In the genomic region with DNA sequence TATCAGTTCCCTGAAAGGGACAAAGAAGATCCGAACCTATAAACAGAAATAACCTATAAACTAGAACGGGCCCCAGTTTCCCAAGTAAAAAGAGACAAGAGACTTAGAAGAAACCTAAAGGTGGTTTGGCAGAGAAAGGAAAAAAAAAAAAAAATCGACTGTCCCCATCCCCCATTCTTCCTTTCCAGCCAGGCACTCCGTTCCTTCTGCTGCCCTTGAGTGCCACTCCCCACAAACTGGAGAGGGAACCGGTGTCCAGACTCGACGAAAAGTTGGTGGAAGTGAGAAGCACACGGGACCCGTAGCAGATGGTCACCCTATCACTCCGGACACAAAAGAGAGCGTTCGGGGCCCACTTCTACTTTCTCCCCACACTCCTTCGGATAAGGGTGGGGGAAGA, we compare ENCODE assay signal across 8 mouse cellular contexts. TPM values are rescaled to one million over a fixed set of nuclear protein-coding genes. Genes with fewer than 3 reads are reported as not detected.
DNase-seq lines count a peak whose midpoint lies in the region; ATAC-seq and TF ChIP-seq lines count a peak whose summit lies in the region.

No protein-coding gene starts in this region.

- H3K79me2 ChIP-seq in CH12.LX (replicated peaks; ENCODE audit: control insufficient read depth, extremely low read depth, insufficient read depth, poor library complexity, severe bottlenecking): peaks cover 18% of the 10 kb centered on the region

- dilution Hi-C loops in CH12.LX (cut with MboI; ENCODE audit: extremely low pct_ligation_motif_present, extremely low pct_unique_long_range_greater_than_20kb, low sequenced_read_pairs): no loop called here

- no peaks in the 10 kb centered on the region for H3K27me3 ChIP-seq in cerebellum, adult 2 months (ENCODE audit: control insufficient read depth, insufficient read depth, low read length)
- H3K27me3 ChIP-seq in CH12.LX (replicated peaks): peaks cover 5% of the 10 kb centered on the region
- H3K27me3 ChIP-seq in forebrain, embryonic 16.5 days (replicated peaks; ENCODE audit: control insufficient read depth, insufficient read depth, low read length): no peaks in the 10 kb centered on the region
- 0 out of 2 replicates have a peak, but pooled peaks cover 1% of the 10 kb centered on the region for H3K27me3 ChIP-seq in liver, postnatal 0 days (ENCODE audit: insufficient read depth, low read length)
- no peaks in the 10 kb centered on the region for H3K27me3 ChIP-seq in stomach, embryonic 14.5 days (ENCODE audit: control insufficient read depth, insufficient read depth, low read length)

- peaks cover 7 to 21% of the 10 kb centered on the region in 2 experiments for H3K36me3 ChIP-seq in CH12.LX (replicated peaks in 1 of 2; ENCODE audit: control insufficient read depth in 1 of 2, insufficient read depth in 1 of 2, low read length in 1 of 2)
- peaks cover 15% of the 10 kb centered on the region for H3K36me3 ChIP-seq in forebrain, embryonic 16.5 days (ENCODE audit: control insufficient read depth, insufficient read depth)
- no peaks in the 10 kb centered on the region for H3K36me3 ChIP-seq in liver, postnatal 0 days (replicated peaks; ENCODE audit: insufficient read depth, low read length)
- H3K36me3 ChIP-seq in stomach, embryonic 14.5 days (ENCODE audit: control insufficient read depth, insufficient read depth, low read length): peaks cover 4% of the 10 kb centered on the region; the same call in 1 of the 2 replicates

- H3K9me3 ChIP-seq in CH12.LX (replicated peaks; ENCODE audit: low read length): peaks cover 8% of the 10 kb centered on the region
- peaks cover 10% of the 10 kb centered on the region for H3K9me3 ChIP-seq in forebrain, embryonic 16.5 days (ENCODE audit: control insufficient read depth, low read length)
- no peaks in the 10 kb centered on the region for H3K9me3 ChIP-seq in liver, postnatal 0 days (ENCODE audit: low read length)
- H3K9me3 ChIP-seq in stomach, embryonic 14.5 days (ENCODE audit: control insufficient read depth, low read depth, low read length): peaks cover 16% of the 10 kb centered on the region

- H3K27ac ChIP-seq in cerebellum, adult 2 months (ENCODE audit: insufficient read depth, low read length): no peak overlapping the region
- no peak overlapping the region for H3K27ac ChIP-seq in CH12.LX (ENCODE audit: insufficient read depth, low read depth)
- no peak overlapping the region for H3K27ac ChIP-seq in forebrain, embryonic 16.5 days (ENCODE audit: low read length)
- H3K27ac ChIP-seq in liver, postnatal 0 days (ENCODE audit: low read depth): peak overlapping the region; percentile 81
- no peak overlapping the region; the same call in 1 of the 2 replicates for H3K27ac ChIP-seq in stomach, embryonic 14.5 days (ENCODE audit: low read length)

- TF ChIP-seq RAD21 in CH12.LX (IDR thresholded peaks at IDR 0.05; ENCODE audit: low read depth, low read length): no peak

- TF ChIP-seq EP300 in CH12.LX (IDR thresholded peaks at IDR 0.05; ENCODE audit: low read length): no peak
- TF ChIP-seq EP300 in liver, postnatal 0 days (IDR thresholded peaks at IDR 0.05; ENCODE audit: low read depth): no peak

- ATAC-seq in forebrain, embryonic 16.5 days: no peak
- no peak for ATAC-seq in liver, postnatal 0 days
- ATAC-seq in stomach, embryonic 14.5 days (ENCODE audit: insufficient number of reproducible peaks, insufficient read depth, low FRiP score, low read depth): no peak

- H3K4me3 ChIP-seq in cerebellum, adult 2 months (replicated peaks; ENCODE audit: insufficient read depth, low read depth, low read length): peak overlapping the region; percentile 100
- H3K4me3 ChIP-seq in CH12.LX (replicated peaks in 1 of 3; ENCODE audit: low read depth in 2 of 3, low read length in 2 of 3, poor library complexity in 1 of 3): peak overlapping the region; percentile 69 to 100 (median 100)
- H3K4me3 ChIP-seq in forebrain, embryonic 16.5 days (replicated peaks; ENCODE audit: low read length): peak overlapping the region; percentile 87
- H3K4me3 ChIP-seq in liver, postnatal 0 days (ENCODE audit: low read depth, low read length): peak overlapping the region; percentile 75
- H3K4me3 ChIP-seq in stomach, embryonic 14.5 days (ENCODE audit: low read depth, low read length): peak overlapping the region; percentile 98

- DNase-seq in cerebellum, adult 2 months: no peak
- no peak for DNase-seq in cerebellum, postnatal 10 days
- DNase-seq in CH12.LX (ENCODE audit: extremely low read depth): no peak
- no peak for DNase-seq in liver, postnatal 0 days
- no peak for DNase-seq in urinary bladder, adult 2 months (ENCODE audit: low spot score)
- no peak for DNase-seq in left cerebral cortex, adult 8-10 months (ENCODE audit: low spot score in 2 of 2)

- peak overlapping the region; percentile 90 for H3K4me2 ChIP-seq in CH12.LX (ENCODE audit: insufficient read depth, low read depth, poor library complexity, severe bottlenecking)
- peak overlapping the region; percentile 96 for H3K4me2 ChIP-seq in forebrain, embryonic 16.5 days (ENCODE audit: low read length)
- peak overlapping the region; percentile 90 for H3K4me2 ChIP-seq in liver, postnatal 0 days (ENCODE audit: low read depth, low read length)
- peak overlapping the region; percentile 68 for H3K4me2 ChIP-seq in stomach, embryonic 14.5 days (replicated peaks; ENCODE audit: low read depth, low read length)

- in situ Hi-C loops in CH12.LX (cut with MboI; ENCODE audit: low pct_ligation_motif_present, low pct_unique_long_range_greater_than_20kb, low sequenced_read_pairs): loop anchor here (5.0 to 25.0 kb wide), 2 partner anchors 83 to 428 kb away; partner anchors contain the start of gene Samhd1

- H3K9ac ChIP-seq in CH12.LX (ENCODE audit: insufficient read depth, low read depth): peak overlapping the region; percentile 98
- H3K9ac ChIP-seq in forebrain, embryonic 16.5 days (replicated peaks; ENCODE audit: low read depth, low read length): peak overlapping the region; percentile 88
- H3K9ac ChIP-seq in liver, postnatal 0 days (replicated peaks): peak overlapping the region; percentile 91
- H3K9ac ChIP-seq in stomach, embryonic 14.5 days (replicated peaks; ENCODE audit: low read depth, low read length): peak overlapping the region; percentile 94

- TF ChIP-seq CTCF in cerebellum, adult 2 months (IDR thresholded peaks at IDR 0.05; ENCODE audit: borderline replicate concordance, insufficient read depth, low read depth, low read length): no peak
- no peak for TF ChIP-seq CTCF in CH12.LX (conservative IDR thresholded peaks at IDR 0.05 in 1 of 2, IDR thresholded peaks at IDR 0.05 in 1 of 2; ENCODE audit: low read depth in 2 of 2, low read length in 2 of 2)
- no peak for TF ChIP-seq CTCF in liver, postnatal 0 days (IDR thresholded peaks at IDR 0.05; ENCODE audit: low read depth)

- no peak for TF ChIP-seq POLR2A in cerebellum, adult 2 months (IDR thresholded peaks at IDR 0.05; ENCODE audit: borderline replicate concordance, insufficient read depth, low read length)
- TF ChIP-seq POLR2A in CH12.LX (IDR thresholded peaks at IDR 0.05; ENCODE audit: low read depth, low read length): no peak

- H3K4me1 ChIP-seq in cerebellum, adult 2 months (ENCODE audit: control insufficient read depth, insufficient read depth, low read length): peaks cover 15% of the 10 kb centered on the region
- peaks cover 0 to 32% of the 10 kb centered on the region in 2 experiments; a peak in 2 of 4 replicates for H3K4me1 ChIP-seq in CH12.LX (ENCODE audit: control insufficient read depth in 1 of 2, insufficient read depth in 2 of 2)
- peaks cover 28% of the 10 kb centered on the region for H3K4me1 ChIP-seq in forebrain, embryonic 16.5 days (replicated peaks; ENCODE audit: control insufficient read depth, insufficient read depth, low read length)
- H3K4me1 ChIP-seq in liver, postnatal 0 days (ENCODE audit: insufficient read depth): peaks cover 15% of the 10 kb centered on the region
- peaks cover 14% of the 10 kb centered on the region; the same call in 1 of the 2 replicates for H3K4me1 ChIP-seq in stomach, embryonic 14.5 days (ENCODE audit: control insufficient read depth, insufficient read depth, low read length)

- 5% methylated on average over 13 of the region's 13 CpGs for WGBS in cerebellum, adult 2 months
- 8% methylated on average over 13 of the region's 13 CpGs for WGBS in forebrain, embryonic 16.5 days
- 4% methylated on average over 13 of the region's 13 CpGs for WGBS in liver, postnatal 0 days (ENCODE audit: insufficient replicate concordance)
- 10% methylated on average over 13 of the region's 13 CpGs for WGBS in stomach, embryonic 14.5 days

TF ChIP-seq in CH12.LX, 34 proteins besides CTCF, POLR2A, EP300 and RAD21:
- TF ChIP-seq CHD2 (IDR thresholded peaks at IDR 0.05; ENCODE audit: low read length): 0 out of 2 replicates have a peak, but pooled peaks have one; percentile 23
- no peak for TF ChIP-seq KAT2A (IDR thresholded peaks at IDR 0.05; ENCODE audit: insufficient replicate concordance, low read length)
- TF ChIP-seq ZNF384 (IDR thresholded peaks at IDR 0.05; ENCODE audit: low read depth, low read length): peak; percentile 84

RNA-seq across cellular contexts. Expression of gene Nnat, which starts 5.6 kb away (rescaled TPM):
- polyA plus RNA-seq in cerebellum, adult 2 months (2012; rRNA removed): 162 and 198 TPM in 2 replicates
- 0.38 and 0.76 TPM in 2 replicates for total RNA-seq in CH12.LX (2012; rRNA removed)
- not detected in 2 replicates for total RNA-seq in CH12.LX (2014; rRNA removed)
- polyA plus RNA-seq in CH12.LX (2012; ENCODE audit: insufficient read length, low read depth): 0.19 and 0.84 TPM in 2 replicates
- 5,254 and 7,174 TPM in 2 replicates for polyA plus RNA-seq in forebrain, embryonic 16.5 days (2015; fragmentation: Nextera tagmentation; extraction: Ambion mirVana)
- 6.2 and 6.6 TPM in 2 replicates for polyA plus RNA-seq in liver, postnatal 0 days (2015; fragmentation: Nextera tagmentation; extraction: Ambion mirVana)
- 350 and 400 TPM in 2 replicates for polyA plus RNA-seq in stomach, embryonic 14.5 days (2014; fragmentation: Nextera tagmentation; extraction: Ambion mirVana)
- 7.4 and 28.8 TPM in 2 replicates for polyA plus RNA-seq in urinary bladder, adult 2 months (2012; rRNA removed)
- total RNA-seq in left cerebral cortex, adult 8-10 months (2022): 100 to 1,000 TPM; 199 to 269 (median 247) TPM

RNA-seq across cellular contexts. Expression of gene Blcap, which starts 5.6 kb away (rescaled TPM):
- 124 and 133 TPM in 2 replicates for polyA plus RNA-seq in cerebellum, adult 2 months (2012; rRNA removed)
- total RNA-seq in CH12.LX (2012; rRNA removed) (10.7 and 14.0 TPM in 2 replicates), CH12.LX (2014; rRNA removed) (15.3 and 16.0 TPM in 2 replicates)
- polyA plus RNA-seq in CH12.LX (2012; ENCODE audit: insufficient read length, low read depth): 18.9 and 19.3 TPM in 2 replicates
- polyA plus RNA-seq in forebrain, embryonic 16.5 days (2015; fragmentation: Nextera tagmentation; extraction: Ambion mirVana): 196 and 239 TPM in 2 replicates
- 12.5 and 13.3 TPM in 2 replicates for polyA plus RNA-seq in liver, postnatal 0 days (2015; fragmentation: Nextera tagmentation; extraction: Ambion mirVana)
- polyA plus RNA-seq in stomach, embryonic 14.5 days (2014; fragmentation: Nextera tagmentation; extraction: Ambion mirVana): 61.2 and 66.9 TPM in 2 replicates
- polyA plus RNA-seq in urinary bladder, adult 2 months (2012; rRNA removed): 58.7 and 61.9 TPM in 2 replicates
- total RNA-seq in left cerebral cortex, adult 8-10 months (2022): 100 to 1,000 TPM; 117 to 129 (median 119) TPM

Comparison
In these comparisons a context has a peak if more than half of its experiments do, and no peak if none do; other contexts are left out.
1. RNA of gene Nnat, which starts 5.6 kb away (polyA plus RNA-seq): 5,254 to 7,174 TPM in forebrain, embryonic 16.5 days; 350 to 400 TPM in stomach, embryonic 14.5 days, 162 to 198 TPM in cerebellum, adult 2 months, 7.4 to 28.8 TPM in urinary bladder, adult 2 months, 6.2 to 6.6 TPM in liver, postnatal 0 days and 0.19 to 0.84 TPM in CH12.LX; every median in the first group is over 10 times any median in the second.
2. Peak in every context shown above with its lines, with median percentiles within 50 percentile points of each other: H3K4me3 ChIP-seq, H3K4me2 ChIP-seq and H3K9ac ChIP-seq.